Mouse (Mus musculus): Measurements from ENCODE around the gene Gm45337. TPM values are rescaled to one million over a fixed set of nuclear protein-coding genes. Genes with fewer than 3 reads are reported as not detected.
"Not testable (repeated sequence)": the region's sequence is repeated elsewhere in the genome, so short reads cannot be mapped to it uniquely, and the experiment has no call there.

Gene Gm45337
- polyA plus RNA-seq, 1 experiment from 2014 or later: not detected

GRCm38 (mm10) chr7:142146033-142146432 is 1.6 kb upstream of the Gm45337 start:
- Histone ChIP-seq H3K27ac (no peak overlapping the region), H3K9ac (no peak overlapping the region), H3K36me3 (no peaks in the 10 kb centered on the region), H3K27me3 (no peaks in the 10 kb centered on the region; the same call in 1 of the 2 replicates), H3K4me3 (no peak overlapping the region), H3K9me3 (no peaks in the 10 kb centered on the region), H3K4me1 (no peaks in the 10 kb centered on the region), H3K4me2 (no peak overlapping the region)
- no peak for ATAC-seq (ENCODE audit: insufficient number of reproducible peaks, low FRiP score, low TSS enrichment, low read depth)
- WGBS: 3% methylated on average over 1 of the region's 1 CpGs

GRCm38 (mm10) chr7:142145413-142145940 is 1.1 kb upstream of the Gm45337 start:
- no peak overlapping the region for H3K9ac ChIP-seq
- H3K4me2 ChIP-seq: no peak overlapping the region
- no peak for ATAC-seq (ENCODE audit: insufficient number of reproducible peaks, low FRiP score, low TSS enrichment, low read depth)
- no peak overlapping the region for H3K4me3 ChIP-seq
- H3K27me3 ChIP-seq: no peaks in the 10 kb centered on the region; the same call in 1 of the 2 replicates
- no peaks in the 10 kb centered on the region for H3K36me3 ChIP-seq
- 41% methylated on average over 4 of the region's 4 CpGs for WGBS
- no peaks in the 10 kb centered on the region for H3K4me1 ChIP-seq
- H3K9me3 ChIP-seq: no peaks in the 10 kb centered on the region
- H3K27ac ChIP-seq: no peak overlapping the region

GRCm38 (mm10) chr7:142143506-142144010 is 849 bp downstream of the Gm45337 start:
- H3K9ac ChIP-seq; ATAC-seq (ENCODE audit: insufficient number of reproducible peaks, low FRiP score, low TSS enrichment, low read depth); H3K4me1 ChIP-seq; H3K9me3 ChIP-seq; H3K4me3 ChIP-seq; H3K4me2 ChIP-seq; H3K27ac ChIP-seq; H3K36me3 ChIP-seq; H3K27me3 ChIP-seq: not testable (repeated sequence)
- 21% methylated on average over 1 of the region's 1 CpGs for WGBS

- H3K9me3 ChIP-seq: no peaks in the 10 kb centered on the region
- no peak overlapping the region for H3K4me3 ChIP-seq
- H3K4me1 ChIP-seq: no peaks in the 10 kb centered on the region
- no peaks in the 10 kb centered on the region for H3K27me3 ChIP-seq
- 0% methylated on average over 1 of the region's 1 CpGs for WGBS
- no peak overlapping the region for H3K27ac ChIP-seq
- ATAC-seq (ENCODE audit: insufficient number of reproducible peaks, low FRiP score, low TSS enrichment, low read depth): no peak
- no peaks in the 10 kb centered on the region for H3K36me3 ChIP-seq
- H3K9ac ChIP-seq: no peak overlapping the region
- H3K4me2 ChIP-seq: no peak overlapping the region
These were observed 3.7 kb downstream of the Gm45337 start for GRCm38 (mm10) chr7:142140696-142141095.

- H3K27me3 ChIP-seq; ATAC-seq (ENCODE audit: insufficient number of reproducible peaks, low FRiP score, low TSS enrichment, low read depth); H3K4me2 ChIP-seq; H3K9me3 ChIP-seq; H3K4me1 ChIP-seq; H3K9ac ChIP-seq; H3K36me3 ChIP-seq; H3K27ac ChIP-seq; H3K4me3 ChIP-seq: not testable (repeated sequence)
- WGBS: 37% methylated on average over 2 of the region's 2 CpGs
These were observed 8.5 kb downstream of the Gm45337 start, which contains the start of gene Gm39115 for GRCm38 (mm10) chr7:142135934-142136333. Gm39115 (minus strand) TSS chr7:142136034.

GRCm38 (mm10) chr7:142134206-142134995 is 10.0 kb downstream of the Gm45337 start:
- ATAC-seq (ENCODE audit: insufficient number of reproducible peaks, low FRiP score, low TSS enrichment, low read depth): no peak
- WGBS: 58% methylated on average over 4 of the region's 4 CpGs

GRCm38 (mm10) chr7:142128843-142129242 is 15.6 kb downstream of the Gm45337 start:
- 56% methylated on average over 4 of the region's 4 CpGs for WGBS
- H3K4me1 ChIP-seq: no peaks in the 10 kb centered on the region
- H3K9me3 ChIP-seq: no peaks in the 10 kb centered on the region
- H3K36me3 ChIP-seq: no peaks in the 10 kb centered on the region
- no peak overlapping the region for H3K4me2 ChIP-seq
- no peak overlapping the region for H3K4me3 ChIP-seq
- no peak for ATAC-seq (ENCODE audit: insufficient number of reproducible peaks, low FRiP score, low TSS enrichment, low read depth)
- H3K27me3 ChIP-seq: 0 out of 2 replicates have a peak, but pooled peaks cover under 1% of the 10 kb centered on the region
- H3K9ac ChIP-seq: no peak overlapping the region
- H3K27ac ChIP-seq: no peak overlapping the region

More at GRCm38 (mm10) chr7:142134206-142134995, 10.0 kb downstream of the Gm45337 start:
- Histone ChIP-seq H3K4me1 (no peaks in the 10 kb centered on the region), H3K9me3 (no peaks in the 10 kb centered on the region), H3K36me3 (no peaks in the 10 kb centered on the region), H3K4me2 (no peak overlapping the region), H3K27me3 (0 out of 2 replicates have a peak, but pooled peaks cover 6% of the 10 kb centered on the region), H3K9ac (no peak overlapping the region), H3K27ac (no peak overlapping the region), H3K4me3 (no peak overlapping the region)

- not testable (repeated sequence) for H3K9ac ChIP-seq; H3K9me3 ChIP-seq; H3K27ac ChIP-seq; H3K4me1 ChIP-seq; ATAC-seq (ENCODE audit: insufficient number of reproducible peaks, low FRiP score, low TSS enrichment, low read depth); H3K27me3 ChIP-seq; H3K4me2 ChIP-seq; H3K36me3 ChIP-seq; H3K4me3 ChIP-seq
- 83% methylated on average over 1 of the region's 1 CpGs for WGBS
These were observed 23.8 kb downstream of the Gm45337 start, which contains the start of gene Gm45618 for GRCm38 (mm10) chr7:142120629-142121028. Gm45618 (minus strand) TSS chr7:142120729.

- Histone ChIP-seq H3K9me3 (no peaks in the 10 kb centered on the region), H3K27me3 (no peaks in the 10 kb centered on the region), H3K4me2 (no peak overlapping the region), H3K4me1 (no peaks in the 10 kb centered on the region), H3K9ac (no peak overlapping the region), H3K4me3 (no peak overlapping the region), H3K27ac (no peak overlapping the region), H3K36me3 (no peaks in the 10 kb centered on the region)
- 18% methylated on average over 5 of the region's 5 CpGs for WGBS
- ATAC-seq (ENCODE audit: insufficient number of reproducible peaks, low FRiP score, low TSS enrichment, low read depth): no peak
These were observed 24.8 kb downstream of the Gm45337 start for GRCm38 (mm10) chr7:142119632-142120031.

GRCm38 (mm10) chr7:142104747-142105146 is 39.7 kb downstream of the Gm45337 start:
- Histone ChIP-seq H3K4me2 (no peak overlapping the region), H3K36me3 (no peaks in the 10 kb centered on the region)
- WGBS: 48% methylated on average over 5 of the region's 5 CpGs

GRCm38 (mm10) chr7:142097776-142098175 is 46.6 kb downstream of the Gm45337 start:
- 12% methylated on average over 9 of the region's 9 CpGs for WGBS
- H3K27ac ChIP-seq: no peak overlapping the region
- H3K4me2 ChIP-seq: no peak overlapping the region
- H3K9ac ChIP-seq: no peak overlapping the region
- H3K27me3 ChIP-seq: peaks cover 71% of the 10 kb centered on the region
- H3K4me1 ChIP-seq: peaks cover 19% of the 10 kb centered on the region
- no peak overlapping the region for H3K4me3 ChIP-seq
- H3K36me3 ChIP-seq: no peaks in the 10 kb centered on the region
- ATAC-seq (ENCODE audit: insufficient number of reproducible peaks, low FRiP score, low TSS enrichment, low read depth): no peak
- no peaks in the 10 kb centered on the region for H3K9me3 ChIP-seq

More at GRCm38 (mm10) chr7:142104747-142105146, 39.7 kb downstream of the Gm45337 start:
- Histone ChIP-seq H3K9ac (no peak overlapping the region), H3K27me3 (peaks cover 6% of the 10 kb centered on the region; the same call in 1 of the 2 replicates), H3K9me3 (no peaks in the 10 kb centered on the region), H3K27ac (no peak overlapping the region), H3K4me1 (no peaks in the 10 kb centered on the region), H3K4me3 (no peak overlapping the region)
- no peak for ATAC-seq (ENCODE audit: insufficient number of reproducible peaks, low FRiP score, low TSS enrichment, low read depth)

GRCm38 (mm10) chr7:142096701-142097100 is 47.7 kb downstream of the Gm45337 start:
- H3K4me3 ChIP-seq: no peak overlapping the region
- H3K4me2 ChIP-seq: no peak overlapping the region
- peaks cover 19% of the 10 kb centered on the region for H3K4me1 ChIP-seq
- 65% methylated on average over 4 of the region's 4 CpGs for WGBS
- H3K27ac ChIP-seq: no peak overlapping the region
- peaks cover 81% of the 10 kb centered on the region for H3K27me3 ChIP-seq
- no peak for ATAC-seq (ENCODE audit: insufficient number of reproducible peaks, low FRiP score, low TSS enrichment, low read depth)
- H3K36me3 ChIP-seq: no peaks in the 10 kb centered on the region
- H3K9ac ChIP-seq: no peak overlapping the region
- H3K9me3 ChIP-seq: no peaks in the 10 kb centered on the region

Measured in limb, embryonic 15.5 days (tissue).